28 mouse cellular contexts compared by ENCODE assay signal in the genomic region with DNA sequence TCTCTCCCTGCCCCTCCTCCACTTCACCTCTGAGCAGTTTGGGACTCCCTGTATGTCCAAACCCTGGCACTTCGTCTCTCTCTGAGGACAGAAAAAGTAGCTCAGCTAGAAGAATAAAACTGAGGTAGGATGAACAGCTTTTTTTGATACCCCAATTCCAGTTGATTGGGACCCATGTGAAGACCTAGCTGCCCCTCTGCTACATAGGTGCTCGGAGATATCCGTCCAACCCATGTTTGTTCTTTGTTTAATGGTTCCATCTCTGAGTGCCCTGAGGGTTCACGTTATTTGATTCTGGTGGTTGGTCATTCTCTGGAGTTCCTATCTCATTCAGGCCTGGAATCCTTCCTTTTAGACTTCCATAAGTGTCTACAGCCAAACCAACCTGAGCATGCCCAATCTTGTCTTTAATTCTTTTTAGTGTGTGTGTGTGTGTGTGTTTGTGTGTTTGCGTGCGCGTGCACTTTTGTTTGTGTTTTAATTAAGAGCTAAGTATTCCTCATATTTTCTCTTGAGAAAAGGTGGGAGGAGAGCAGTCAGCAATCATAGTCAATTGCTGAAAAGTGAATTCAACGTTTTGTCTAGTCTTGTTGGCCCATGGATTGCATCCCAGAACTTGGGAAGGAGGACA. TPM values are rescaled to one million over a fixed set of nuclear protein-coding genes. Genes with fewer than 3 reads are reported as not detected.
"Had no signal": no experiment of that assay in that cellular context is flagged by ENCODE, and none has a peak within 500 bp of the region (broad histone marks: within the 10 kb centered on the region; RNA-seq: fewer than 3 reads in every experiment).

No protein-coding gene starts in this region.

RNA-seq across cellular contexts. Expression of a gene that starts 3.3 kb away (rescaled TPM):
- polyA plus RNA-seq: limb, embryonic 10.5 days; limb, embryonic 11.5 days; limb, embryonic 12.5 days; limb, embryonic 13.5 days; liver, adult 2 months; liver, embryonic 11.5 days; liver, embryonic 12.5 days; liver, embryonic 13.5 days; liver, embryonic 14.5 days; liver, embryonic 15.5 days; liver, embryonic 16.5 days; liver, postnatal 0 days; lung, adult 2 months; lung, embryonic 14.5 days; lung, embryonic 15.5 days; lung, embryonic 16.5 days; lung, postnatal 0 days; macrophage; midbrain, embryonic 10.5 days; midbrain, embryonic 11.5 days; midbrain, embryonic 12.5 days; midbrain, embryonic 13.5 days; midbrain, embryonic 14.5 days; midbrain, embryonic 15.5 days; midbrain, embryonic 16.5 days; myocyte; neural tube, embryonic 11.5 days; neural tube, embryonic 12.5 days had no signal
